Mouse (Mus musculus): Measurements from ENCODE around the gene Acyp1.
A peak's percentile ranks its signal among the peaks of the same experiment; 100 is the strongest.

The Acyp1 gene

DNA sequence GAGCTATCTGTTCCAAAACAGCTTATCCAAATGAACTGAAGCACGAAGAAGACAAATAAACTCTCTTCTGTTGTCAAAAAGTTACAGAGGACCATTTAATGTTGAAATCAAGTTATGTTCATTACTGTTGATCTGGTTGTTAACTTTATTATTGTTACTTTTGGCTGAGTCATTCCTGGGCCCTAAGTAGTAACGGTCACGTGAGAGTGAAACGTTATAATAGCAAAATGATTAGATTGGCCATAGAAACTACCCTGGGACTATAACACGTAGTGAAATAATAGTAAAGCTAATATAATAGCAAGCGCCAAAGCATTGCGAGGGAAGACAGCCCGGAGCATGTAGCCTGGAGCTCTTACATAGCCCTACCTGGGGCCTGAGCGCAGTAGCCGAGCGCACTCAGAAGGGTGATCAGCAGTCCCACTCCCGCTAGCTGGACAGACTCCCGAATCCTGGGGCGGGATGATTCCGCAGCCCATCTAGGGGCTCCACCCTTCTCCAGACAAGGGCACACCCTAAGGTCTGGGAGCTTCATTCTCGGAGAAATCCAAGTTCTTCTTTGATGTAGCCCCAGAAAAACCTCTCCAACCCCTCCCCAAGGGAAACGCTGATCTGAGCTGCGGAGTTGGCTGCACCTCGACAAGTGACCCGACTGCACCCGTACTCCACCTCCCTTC is at the start of gene Acyp1:
TSS of gene Acyp1 (minus strand) at position 630 of the 677 bp plus-strand sequence.
- DNase-seq (ENCODE audit: low read depth) = no peak

DNA sequence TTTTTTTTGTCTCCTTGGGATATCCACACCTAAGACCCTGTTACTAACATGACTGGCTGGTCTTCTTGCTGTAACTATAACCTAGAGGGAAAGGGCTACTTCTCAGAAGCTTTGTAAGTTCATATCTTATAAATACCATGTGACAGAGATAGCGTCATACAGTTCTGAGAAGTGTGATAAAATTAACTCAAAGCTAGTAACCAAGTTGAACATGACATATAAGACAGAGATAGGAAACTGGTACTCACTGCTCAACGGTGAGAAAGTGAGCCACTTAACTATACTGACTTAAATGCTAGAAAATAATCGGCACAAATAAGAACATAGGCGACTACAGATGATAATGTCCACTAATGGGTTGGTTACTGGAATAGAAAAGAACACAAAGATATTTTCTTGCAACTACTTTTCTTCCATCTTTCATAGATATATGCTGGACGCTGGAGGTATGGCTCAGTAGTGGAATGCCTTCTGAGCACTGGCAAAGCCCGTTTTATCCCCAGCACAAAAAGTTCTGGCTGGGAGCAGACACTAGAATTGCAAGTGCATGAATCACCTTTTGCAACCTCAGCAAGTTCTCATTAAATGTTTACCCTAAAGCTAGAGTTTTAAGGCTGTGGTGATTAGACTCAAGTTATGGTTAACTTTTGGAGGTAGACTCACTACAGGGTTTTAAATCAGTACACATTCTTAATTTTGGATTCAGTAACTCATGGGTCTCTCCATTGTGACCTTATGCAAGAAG is 49.5 kb upstream of the Acyp1 start:
- DNase-seq (ENCODE audit: low read depth) = no peak

DNA sequence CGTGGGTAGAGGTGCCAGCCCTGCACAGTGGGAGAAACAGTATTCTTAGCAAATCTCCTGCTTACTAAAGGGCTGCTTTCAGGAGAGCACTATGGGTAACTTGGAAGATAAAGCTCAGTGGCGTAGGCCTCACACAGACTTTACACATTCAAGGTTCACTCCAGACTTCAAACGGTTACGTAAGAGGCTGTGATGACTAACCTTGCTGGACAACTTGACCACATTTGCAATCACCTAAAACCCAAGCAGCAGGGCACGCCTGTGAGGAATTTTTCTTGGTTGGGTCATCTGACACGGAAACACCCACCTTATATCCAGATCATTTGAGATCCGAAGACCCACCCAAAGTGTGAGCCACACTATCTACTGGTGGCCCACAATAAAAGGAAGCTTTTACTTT is 41.9 kb upstream of the Acyp1 start:
- DNase-seq (ENCODE audit: low read depth) = peak; percentile 67

DNA sequence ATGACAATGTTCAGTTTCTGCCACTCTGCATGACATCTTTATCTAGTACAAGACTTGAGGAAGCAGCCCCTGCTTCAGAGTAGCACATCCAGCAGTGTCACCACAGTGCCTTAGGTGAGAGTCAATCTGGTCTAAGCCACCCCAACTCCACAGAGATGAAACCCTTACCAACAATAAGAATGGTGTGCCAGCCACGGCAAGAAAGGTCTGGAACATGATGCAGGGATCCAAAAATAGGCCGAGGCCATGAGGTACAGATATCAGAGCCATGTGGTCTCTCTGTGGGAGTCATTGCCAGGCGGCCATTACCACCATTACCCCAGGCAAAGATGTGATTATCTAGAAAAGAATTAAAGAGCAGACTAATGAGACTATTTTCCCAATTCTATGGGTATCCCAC is 20.4 kb upstream of the Acyp1 start:
- DNase-seq (ENCODE audit: low read depth) = no peak

DNA sequence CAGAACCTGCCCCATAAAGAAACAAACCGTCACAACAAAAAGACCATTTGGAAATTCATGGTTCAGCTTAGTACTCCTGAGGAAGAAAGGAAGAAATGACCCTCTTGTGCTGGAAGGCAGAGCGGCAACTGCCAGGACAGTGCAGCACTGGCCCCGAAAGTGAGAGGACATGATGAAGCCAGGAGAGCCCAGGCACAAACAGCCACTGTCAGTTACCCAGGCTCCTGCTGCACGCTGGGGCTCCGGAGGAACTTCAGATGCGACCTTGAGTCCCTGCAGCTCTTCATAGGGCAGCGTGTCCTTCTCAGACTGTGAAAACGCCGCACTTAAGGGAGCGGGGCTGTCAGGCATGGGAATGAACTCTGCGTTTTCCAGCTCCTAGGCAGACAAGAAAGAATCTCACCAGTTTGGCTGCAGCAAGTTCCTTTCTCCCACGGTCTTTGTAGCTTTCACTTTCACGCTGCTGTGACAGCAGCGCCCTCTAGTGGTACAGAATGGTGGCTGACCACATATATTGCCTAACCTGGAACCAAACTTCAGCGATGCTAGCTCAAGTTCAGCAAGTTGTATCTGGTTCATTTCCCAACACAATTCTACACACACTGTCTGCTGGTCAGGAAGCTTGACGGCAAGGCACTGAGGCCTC is 17.1 kb upstream of the Acyp1 start:
- peak; percentile 85 for DNase-seq (ENCODE audit: low read depth)

DNA sequence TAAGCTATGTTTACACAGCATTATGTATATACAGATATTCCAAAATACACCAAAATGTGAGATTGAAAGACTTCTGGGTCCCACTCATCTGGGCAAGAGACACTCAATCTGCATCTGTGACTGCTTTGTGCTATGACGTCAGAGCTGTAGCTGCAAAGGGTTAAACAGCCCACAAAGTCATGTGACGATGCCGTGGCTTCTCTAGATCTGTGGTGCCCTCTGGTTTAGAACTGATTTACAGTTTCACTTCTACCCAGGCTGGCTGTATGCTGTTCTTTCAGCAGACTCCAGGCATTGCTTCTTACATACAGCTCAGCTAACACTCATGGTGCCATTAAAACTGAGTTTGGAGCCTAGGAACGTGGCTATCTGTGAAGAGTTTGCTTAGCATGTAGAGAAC is 16.5 kb upstream of the Acyp1 start:
- DNase-seq (ENCODE audit: low read depth) = no peak

DNA sequence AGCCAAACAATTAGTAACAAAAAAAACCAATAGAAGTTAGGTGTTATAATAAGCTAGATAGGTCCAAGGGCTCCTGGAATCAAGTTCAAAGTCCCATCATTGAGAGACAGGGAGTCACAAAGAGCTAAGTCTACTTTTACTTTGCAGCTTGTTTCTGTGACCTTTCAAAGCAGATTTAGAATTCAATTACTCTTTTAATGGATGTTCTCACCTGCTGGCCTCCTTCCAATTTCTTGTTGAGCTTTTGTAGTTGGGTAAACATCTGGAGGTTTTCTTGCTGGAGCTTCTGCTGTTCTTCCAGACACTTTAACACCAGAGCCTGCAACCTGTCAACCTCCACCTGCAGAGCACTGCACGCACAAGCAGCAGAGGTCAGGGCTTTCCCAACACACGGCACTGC is 15.0 kb upstream of the Acyp1 start:
- no peak for DNase-seq (ENCODE audit: low read depth)

DNA sequence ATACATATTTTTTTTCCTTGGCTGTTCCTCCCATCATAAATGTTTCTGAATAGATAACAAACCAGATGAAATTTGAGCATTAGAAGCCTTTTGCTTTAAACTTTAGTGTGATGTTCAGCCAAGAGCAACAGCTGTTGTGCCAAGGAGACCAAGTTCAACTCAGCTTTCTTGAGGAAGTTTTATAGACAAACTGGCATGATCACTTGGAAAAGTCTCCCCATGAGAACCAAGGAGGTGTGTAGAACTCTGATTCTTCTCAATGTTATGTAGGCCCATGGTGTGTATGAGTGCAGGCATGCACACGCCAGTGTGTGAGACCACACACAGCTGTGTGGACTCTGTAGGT is 10.6 kb upstream of the Acyp1 start:
- DNase-seq (ENCODE audit: low read depth) = no peak

DNA sequence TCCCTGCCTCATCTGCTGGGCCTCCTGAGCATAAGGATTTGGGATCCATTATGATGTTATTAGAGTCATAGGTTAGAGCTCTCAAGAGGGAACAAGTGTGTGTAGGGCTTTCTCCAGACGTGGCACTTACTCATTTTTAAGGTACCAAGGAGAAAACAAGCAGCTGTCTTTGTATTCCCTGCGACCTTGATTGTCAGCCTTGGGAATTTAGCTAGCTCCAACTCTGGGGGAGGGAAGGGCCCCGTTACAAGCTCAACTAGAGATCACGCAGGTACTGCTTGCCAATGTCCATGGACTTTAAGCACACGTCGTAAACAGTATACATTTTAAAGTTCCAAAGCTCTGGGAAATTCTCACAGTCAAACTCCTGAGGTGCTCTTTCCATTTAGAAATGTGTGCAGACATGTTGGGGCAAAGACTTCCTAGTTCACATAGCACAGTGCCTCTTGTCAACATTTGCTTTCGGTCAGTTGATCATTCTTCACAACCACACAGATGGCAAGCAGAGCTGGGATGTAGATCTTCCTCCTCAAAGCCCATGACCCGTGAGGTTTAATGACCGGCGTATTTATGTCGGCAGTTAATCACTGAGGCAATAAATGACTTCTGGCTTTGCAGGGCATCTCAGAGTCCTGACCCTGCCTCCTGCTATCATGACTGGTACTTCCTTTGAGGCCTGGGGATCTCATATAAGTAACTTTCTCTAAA is 10.0 kb upstream of the Acyp1 start:
- no peak for DNase-seq (ENCODE audit: low read depth)

DNA sequence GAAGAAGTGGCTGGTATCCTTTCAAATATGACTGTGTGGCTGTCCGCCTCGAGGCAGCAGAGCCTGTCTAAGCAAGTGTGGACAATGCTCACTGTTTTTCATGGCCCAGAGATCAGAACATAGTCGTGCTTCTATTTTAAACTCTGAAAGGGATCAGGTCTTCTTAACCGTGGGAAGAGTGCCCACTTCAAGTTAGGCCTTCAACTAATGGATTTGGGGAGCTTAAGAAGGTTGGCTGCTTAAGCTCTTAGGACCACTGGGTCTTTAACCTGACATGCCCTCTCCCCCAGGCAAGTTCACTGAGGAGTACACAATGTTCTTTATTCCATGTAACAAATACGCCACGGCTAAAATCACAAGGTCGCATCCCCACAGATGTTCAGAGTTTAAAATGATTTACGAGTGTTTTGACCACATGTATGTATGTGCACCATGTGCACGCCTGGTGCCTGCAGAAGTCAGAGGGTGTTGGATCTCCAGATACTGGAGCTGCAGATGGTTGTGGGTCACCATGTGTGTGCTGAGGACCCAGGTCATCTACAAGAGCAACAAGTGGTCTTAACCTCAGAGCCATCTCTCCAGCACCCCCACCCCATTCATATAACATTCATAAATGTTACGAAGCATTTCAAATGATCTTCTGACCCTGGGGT is 9.2 kb upstream of the Acyp1 start:
- DNase-seq (ENCODE audit: low read depth) = no peak

DNA sequence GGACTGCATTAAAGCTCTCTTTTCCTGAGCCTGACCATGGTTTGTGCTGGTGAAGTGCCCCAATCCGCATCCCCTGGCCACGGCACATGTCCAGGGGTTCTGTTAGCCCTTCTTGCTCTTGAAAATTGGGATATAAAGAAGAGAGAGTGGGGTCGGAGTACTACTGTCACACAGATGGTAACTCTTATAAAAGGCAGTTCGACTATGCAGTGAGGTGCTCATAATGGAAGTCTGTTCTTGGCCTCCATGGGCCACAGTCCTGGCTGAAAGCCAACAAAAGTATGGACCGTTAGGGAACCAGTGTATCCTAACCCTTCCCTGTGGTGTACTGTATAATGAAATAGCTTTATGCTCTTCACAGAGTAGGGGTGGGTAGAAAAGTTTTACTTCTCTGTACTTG is 8.7 kb upstream of the Acyp1 start:
- DNase-seq (ENCODE audit: low read depth) = no peak

DNA sequence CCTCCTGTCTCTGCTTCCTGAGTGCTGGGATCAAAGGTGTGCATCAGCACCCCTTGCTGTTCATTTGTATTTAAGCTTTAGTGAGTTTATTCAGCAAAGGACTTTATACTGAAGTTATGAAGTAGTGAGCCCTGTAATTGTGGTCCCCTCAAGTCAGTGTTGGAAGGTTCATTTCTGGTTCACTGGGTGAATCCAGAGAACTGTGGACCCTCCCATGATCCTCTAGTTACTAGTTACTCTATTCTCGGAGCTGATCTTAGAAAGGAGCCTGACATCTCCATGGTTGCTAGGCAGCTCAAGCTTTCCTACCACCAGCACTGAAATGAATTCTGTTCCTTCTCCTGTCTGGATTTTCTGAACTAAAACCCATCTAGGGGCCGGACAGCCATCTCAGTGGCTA is 7.3 kb upstream of the Acyp1 start:
- no peak for DNase-seq (ENCODE audit: low read depth)

DNA sequence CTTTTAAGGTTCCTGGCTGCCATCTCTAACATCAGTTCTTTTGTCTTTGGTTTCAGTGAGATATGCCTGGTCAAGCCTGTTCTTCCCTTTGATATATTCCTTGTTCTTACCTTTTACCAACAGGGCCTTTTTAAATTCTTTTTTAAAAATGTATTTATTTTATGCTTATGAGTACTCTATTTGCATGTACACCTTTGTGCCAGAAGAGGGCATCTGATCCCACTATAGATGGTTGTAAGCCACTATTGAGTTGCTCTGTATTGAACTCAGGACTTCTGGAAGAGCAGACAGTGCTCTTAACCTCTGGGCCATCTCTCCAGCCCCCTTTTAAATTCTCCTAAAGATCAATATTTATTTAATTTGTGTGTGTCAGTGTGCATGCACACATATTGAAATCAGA is 4.7 kb upstream of the Acyp1 start:
- DNase-seq (ENCODE audit: low read depth) = no peak

DNA sequence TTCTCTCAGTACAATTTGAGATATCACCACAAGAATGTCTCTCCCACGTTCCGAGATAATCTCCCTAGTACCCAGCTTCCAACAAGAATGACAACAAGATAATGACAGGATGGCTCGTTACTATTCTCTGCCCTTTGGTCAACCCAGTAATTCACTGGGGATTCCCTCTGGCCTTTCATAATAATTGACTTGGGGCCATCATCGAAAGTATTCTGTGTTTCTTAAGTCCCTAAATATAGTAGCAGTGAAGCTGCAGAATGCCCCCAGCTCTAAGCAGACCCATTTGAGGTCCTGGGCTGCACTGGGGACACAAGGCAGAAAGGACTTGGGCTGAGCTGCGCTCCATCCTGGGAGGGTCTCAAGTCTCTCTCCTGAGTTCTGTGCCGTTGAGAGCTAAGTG is 4.0 kb upstream of the Acyp1 start:
- no peak for DNase-seq (ENCODE audit: low read depth)

DNA sequence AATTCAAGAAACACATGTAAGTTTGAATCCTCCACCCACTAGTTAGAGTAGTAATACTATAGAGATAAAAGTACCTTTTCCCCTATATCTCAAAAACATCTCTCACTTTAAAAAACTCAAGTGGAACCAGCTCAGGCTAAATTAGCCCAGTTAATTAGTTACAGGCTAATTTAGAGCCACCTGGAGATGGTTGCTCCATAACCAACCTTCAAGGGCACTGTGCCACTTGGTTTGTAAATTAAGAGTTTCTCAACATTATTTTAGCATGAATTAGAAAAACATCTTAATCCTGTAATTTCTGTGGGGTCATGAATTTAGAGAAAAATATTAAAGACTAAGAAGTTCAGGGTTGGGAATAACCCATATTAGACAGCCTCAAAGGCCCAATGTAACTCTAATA is 3.3 kb upstream of the Acyp1 start:
- DNase-seq (ENCODE audit: low read depth) = no peak

DNA sequence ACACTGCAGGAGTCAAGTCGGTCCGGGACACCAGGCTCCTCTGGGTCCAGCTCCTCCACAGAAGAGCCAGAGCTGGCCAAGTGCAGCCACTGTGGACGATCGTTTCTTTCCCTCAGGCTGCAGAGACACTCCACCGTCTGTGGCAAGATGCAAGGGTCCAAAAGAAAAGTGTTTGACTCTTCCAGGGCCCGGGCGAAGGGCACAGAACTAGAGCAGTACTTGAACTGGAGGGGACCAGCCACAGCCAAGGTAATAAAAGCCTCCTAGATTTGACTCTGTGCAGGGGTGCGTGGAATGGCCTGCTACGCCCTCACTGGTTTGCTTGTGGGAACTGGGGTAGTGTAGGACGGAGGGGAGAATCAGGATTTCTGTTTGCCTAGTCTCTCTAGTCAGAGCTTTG is 2.4 kb upstream of the Acyp1 start:
- DNase-seq (ENCODE audit: low read depth) = no peak

DNA sequence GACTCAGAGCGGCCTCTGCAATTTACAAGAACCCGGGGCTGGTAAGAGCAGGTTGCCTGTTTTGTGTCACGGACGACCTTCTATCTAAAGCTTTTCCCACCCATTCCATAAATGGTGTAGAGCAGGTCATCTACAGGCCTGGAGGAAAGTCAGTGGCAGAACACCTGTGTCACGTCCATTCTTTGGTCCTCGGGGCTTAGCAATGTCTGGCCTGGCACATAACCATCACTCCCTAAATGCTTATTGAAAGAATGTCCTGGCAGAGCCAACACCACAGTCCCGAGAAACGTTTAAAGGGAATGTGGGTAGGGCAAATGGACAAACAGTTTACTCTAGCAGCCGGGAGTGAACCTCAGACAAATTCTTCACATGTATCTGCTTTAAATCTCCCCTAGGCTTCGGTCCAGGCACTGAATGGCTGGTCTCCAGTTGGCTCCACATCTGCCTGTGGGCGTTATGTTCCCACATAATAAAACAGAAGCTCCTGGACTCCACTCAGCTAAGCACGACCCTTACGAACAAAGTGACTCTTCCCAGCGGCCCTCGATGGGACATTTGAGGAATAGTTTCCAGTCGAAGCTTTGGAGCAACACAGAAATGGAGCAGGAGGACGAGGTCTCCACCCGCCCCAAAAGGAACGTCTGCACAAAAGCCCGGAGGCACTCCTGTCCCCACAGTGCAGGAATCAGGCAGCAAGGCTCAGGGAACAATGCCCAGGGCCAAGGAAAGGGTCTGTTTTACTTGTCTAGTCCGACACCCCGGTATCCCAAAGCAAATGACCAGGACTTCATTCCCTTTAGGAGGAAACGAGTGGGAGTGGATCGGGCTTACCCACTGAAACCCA is 1.1 kb upstream of the Acyp1 start:
- peak; percentile 86 for DNase-seq (ENCODE audit: low read depth)

DNA sequence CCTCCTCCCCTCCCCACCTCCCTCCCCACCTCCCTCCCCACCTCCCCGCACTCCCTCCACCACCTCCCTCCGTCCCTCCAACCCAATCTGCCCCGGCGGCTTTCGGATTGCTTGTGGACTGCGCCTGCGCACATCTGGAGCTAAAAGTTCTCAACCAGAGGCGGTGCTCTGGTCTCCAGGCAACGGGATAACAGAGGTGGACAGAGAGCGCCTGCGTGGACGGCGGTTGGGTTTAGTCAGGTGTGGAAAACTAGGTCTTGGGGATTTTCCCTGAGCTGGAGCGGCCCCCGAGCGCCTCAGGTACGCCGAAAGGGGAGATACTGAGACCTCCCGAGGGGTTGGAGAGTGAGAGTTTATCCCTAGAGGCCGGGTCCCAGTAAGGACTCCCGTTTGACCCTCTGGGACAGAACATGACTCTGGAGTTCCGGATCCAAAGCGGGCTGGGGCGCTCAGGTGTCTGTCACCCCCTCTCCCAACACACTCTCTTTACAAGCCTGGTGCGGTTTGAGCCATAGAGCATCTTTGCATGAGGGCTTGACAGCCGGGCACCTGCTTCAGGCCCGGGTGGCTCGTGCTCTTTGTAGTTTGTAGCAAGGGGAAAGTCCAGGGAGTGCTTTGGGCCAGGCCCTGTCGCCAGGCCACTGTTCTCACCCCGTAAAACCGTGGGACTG is 383 bp upstream of the Acyp1 start, which contains the start of gene Zc2hc1c:
TSS of gene Zc2hc1c (plus strand) at position 106 of the 671 bp plus-strand sequence.
- DNase-seq (ENCODE audit: low read depth) = peak; percentile 78

DNA sequence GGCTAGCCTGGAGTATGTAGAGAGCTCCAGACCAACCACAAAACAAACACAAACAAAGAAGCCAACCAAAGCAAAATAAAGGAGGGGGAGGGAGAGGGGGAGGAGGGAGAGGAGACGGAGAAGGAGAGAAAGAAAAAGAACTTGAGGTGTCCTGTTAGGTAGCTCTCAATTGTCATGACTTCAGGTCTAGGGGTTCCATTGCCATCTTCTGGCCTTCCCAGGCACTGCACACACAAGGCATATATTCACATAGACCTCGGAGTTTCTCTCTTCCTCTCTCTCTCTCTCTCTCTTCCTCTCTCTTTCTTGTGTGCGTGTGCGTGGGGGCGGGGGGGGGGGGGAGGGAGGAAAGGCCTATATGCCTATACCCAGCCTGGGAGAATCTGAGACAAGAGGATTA is 1.3 kb downstream of the Acyp1 start:
- no peak for DNase-seq (ENCODE audit: low read depth)

DNA sequence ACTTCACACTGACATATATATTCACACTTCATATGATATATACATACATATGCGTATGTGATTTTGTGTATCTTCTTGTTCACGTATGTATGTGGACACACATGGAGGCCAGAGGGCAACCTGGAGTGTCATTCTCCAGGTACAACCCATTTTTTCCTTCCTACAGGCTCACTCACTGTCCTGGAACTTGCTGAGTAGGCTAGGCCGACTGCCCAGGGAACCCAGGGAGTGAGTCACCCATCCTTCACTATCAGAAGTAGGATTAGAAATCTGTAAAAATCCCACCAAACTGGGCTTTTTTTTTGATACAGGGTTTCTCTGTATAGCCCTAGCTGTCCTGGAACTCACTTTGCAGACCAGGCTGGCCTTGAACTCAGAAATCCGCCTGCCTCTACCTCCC is 3.2 kb downstream of the Acyp1 start:
- no peak for DNase-seq (ENCODE audit: low read depth)

DNA sequence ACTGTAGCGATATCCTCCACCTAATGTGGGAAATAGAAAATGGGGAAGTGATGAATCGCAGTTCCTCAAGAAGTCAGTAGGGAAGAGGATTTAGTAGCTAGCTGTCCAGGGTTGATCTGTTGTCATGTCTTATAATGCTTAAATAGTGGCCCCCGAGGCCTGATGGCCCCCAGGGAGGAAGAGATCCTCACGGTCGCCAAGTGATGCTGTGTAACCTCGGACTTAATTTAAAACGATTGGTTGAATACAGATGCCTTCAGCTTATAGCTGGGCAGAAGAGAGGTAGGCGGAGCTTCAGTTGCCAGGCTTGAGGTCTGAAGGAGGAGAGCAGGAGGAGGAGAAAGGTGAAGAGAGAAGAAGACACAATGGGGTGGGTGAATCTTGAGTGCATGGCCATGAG is 3.9 kb downstream of the Acyp1 start:
- DNase-seq (ENCODE audit: low read depth) = no peak
